Mouse (Mus musculus) myocyte (in vitro differentiated cells): ENCODE data around the gene Kif28. TPM values are rescaled to one million over a fixed set of nuclear protein-coding genes. Genes with fewer than 3 reads are reported as not detected.
"Not testable (repeated sequence)": the region's sequence is repeated elsewhere in the genome, so short reads cannot be mapped to it uniquely, and the experiment has no call there.

Experiments used
- H3K27me3 ChIP-seq: one replicate; pipeline ENCODE4 v1.6.1; 2011; ENCODE audit not compliant: control insufficient read depth, insufficient read depth, insufficient read length
- H3K36me3 ChIP-seq: one replicate; pipeline ENCODE4 v1.6.1; 2011; ENCODE audit not compliant: control insufficient read depth, insufficient read depth
- H3K4me2 ChIP-seq: one replicate; pipeline ENCODE4 v1.6.1; 2011; ENCODE audit warnings: low read depth, control low read depth
- H3K4me3 ChIP-seq: one replicate; pipeline ENCODE4 v1.5.1; 2011; ENCODE audit warnings: mild to moderate bottlenecking, control low read depth, moderate library complexity
- H3K79me2 ChIP-seq: one replicate; pipeline ENCODE4 v1.6.1; 2011; ENCODE audit not compliant: control insufficient read depth, insufficient read depth
- H3ac ChIP-seq: one replicate; pipeline ENCODE4 v1.6.1; 2011; ENCODE audit not compliant: control insufficient read depth, insufficient read length
- CEBPB ChIP-seq: IDR thresholded peaks from 2 replicates; pipeline ENCODE4 v1.6.1; 2011; ENCODE audit warnings: mild to moderate bottlenecking, moderate library complexity; ENCODE audit not compliant: poor library complexity, insufficient read depth, severe bottlenecking
- E2F4 ChIP-seq: IDR thresholded peaks from one replicate; pipeline ENCODE4 v1.6.1; 2011; ENCODE audit warnings: mild to moderate bottlenecking, control low read depth, moderate library complexity; ENCODE audit not compliant: insufficient read depth
- MAX ChIP-seq: IDR thresholded peaks from one replicate; pipeline ENCODE4 v1.6.1; 2011; ENCODE audit warnings: low read depth, mild to moderate bottlenecking, control low read depth
- MYOD1 ChIP-seq, 3 experiments: IDR thresholded peaks; one replicate each; pipeline ENCODE4 v1.6.1; 2011; ENCODE audit warnings: control low read depth in 2 of 3, low read depth in 2 of 3, mild to moderate bottlenecking in 2 of 3, moderate library complexity in 1 of 3; ENCODE audit not compliant: insufficient read length in 2 of 3, control insufficient read depth in 1 of 3
- MYOG ChIP-seq, 3 experiments: IDR thresholded peaks; one replicate each; pipeline ENCODE4 v1.6.1; 2011; ENCODE audit warnings: control low read depth in 2 of 3, low read depth in 2 of 3, mild to moderate bottlenecking in 2 of 3; ENCODE audit not compliant: insufficient read length in 2 of 3, control insufficient read depth in 1 of 3, insufficient read depth in 1 of 3
- POLR2A ChIP-seq: IDR thresholded peaks from one replicate; pipeline ENCODE4 v1.6.1; 2011; ENCODE audit warnings: low read depth, mild to moderate bottlenecking, control low read depth, moderate library complexity; ENCODE audit not compliant: insufficient read length
- POLR2AphosphoS2 ChIP-seq: IDR thresholded peaks from one replicate; pipeline ENCODE4 v1.6.1; 2011; ENCODE audit warnings: low read depth, control low read depth; ENCODE audit not compliant: insufficient read length
- REST ChIP-seq: IDR thresholded peaks from one replicate; pipeline ENCODE4 v1.6.1; 2011; ENCODE audit warnings: mild to moderate bottlenecking, control low read depth, moderate library complexity; ENCODE audit not compliant: insufficient read depth, insufficient read length
- SRF ChIP-seq: IDR thresholded peaks from one replicate; pipeline ENCODE4 v1.6.1; 2011; ENCODE audit warnings: low read depth; ENCODE audit not compliant: control insufficient read depth, insufficient read length
- TCF12 ChIP-seq: IDR thresholded peaks from one replicate; pipeline ENCODE4 v1.6.1; 2011; ENCODE audit warnings: mild to moderate bottlenecking, control low read depth; ENCODE audit not compliant: poor library complexity, insufficient read depth, severe bottlenecking
- TCF3 ChIP-seq: IDR thresholded peaks from one replicate; pipeline ENCODE4 v1.6.1; 2011; ENCODE audit warnings: low read depth, control low read depth; ENCODE audit not compliant: insufficient read length
- USF1 ChIP-seq: IDR thresholded peaks from one replicate; pipeline ENCODE4 v1.6.1; 2011; ENCODE audit warnings: low read depth, mild to moderate bottlenecking, control low read depth, moderate library complexity
- polyA plus RNA-seq: library from polyadenylated mRNA; unstranded; fragments of >200 nt; fragmentation: generic; extraction: Trizol; gene quantifications from one replicate; pipeline ENCODE4 v1.2.1, GENCODE M21; 2012; ENCODE audit warnings: missing spikeins

The Kif28 gene
- polyA plus RNA-seq, 1 experiment = 0.06 TPM

GRCm38 (mm10) chr1:179731391-179731790, 13.7 kb downstream of the Kif28 start:
- Histone ChIP-seq H3K36me3 (no peaks in the 10 kb centered on the region), H3K4me3 (no peak overlapping the region), H3K4me2 (no peak overlapping the region), H3K79me2 (no peaks in the 10 kb centered on the region), H3K27me3 (peaks cover 20% of the 10 kb centered on the region), H3ac (no peak overlapping the region)
- TF ChIP-seq TCF3 (no peak), E2F4 (no peak), MAX (no peak), REST (no peak), MYOD1 (IDR thresholded peaks at IDR 0.05; ENCODE audit: control insufficient read depth in 1 of 3, insufficient read length in 2 of 3, low read depth in 2 of 3) (no peak), CEBPB (no peak), TCF12 (no peak), SRF (no peak)

DNA sequence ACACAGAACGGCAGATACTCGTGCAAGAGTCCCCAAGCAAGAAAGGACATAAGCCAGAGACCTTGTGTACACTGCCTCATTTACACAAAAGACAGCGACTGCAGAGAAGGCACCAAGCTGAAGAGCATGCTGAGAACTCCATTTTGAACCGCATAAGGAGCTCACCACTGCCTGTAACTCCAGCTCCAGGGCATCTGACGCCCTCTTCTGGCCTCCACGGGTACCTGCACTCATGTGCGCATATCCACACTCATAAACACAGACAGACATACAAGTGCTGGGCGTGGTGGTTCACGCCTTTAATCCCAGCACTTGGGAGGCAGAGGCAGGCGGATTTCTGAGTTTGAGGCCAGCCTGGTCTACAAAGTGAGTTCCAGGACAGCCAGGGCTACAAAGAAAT, 16.4 kb downstream of the Kif28 start:
- Histone ChIP-seq H3K79me2 (no peaks in the 10 kb centered on the region), H3K4me2 (no peak overlapping the region), H3K27me3 (peaks cover 20% of the 10 kb centered on the region), H3K4me3 (no peak overlapping the region), H3ac (no peak overlapping the region), H3K36me3 (no peaks in the 10 kb centered on the region)
- no peak for TF ChIP-seq USF1
- TF ChIP-seq CEBPB = no peak
- TF ChIP-seq MAX = no peak
- TF ChIP-seq REST = no peak
- no peak for TF ChIP-seq POLR2A
- TF ChIP-seq MYOD1 (IDR thresholded peaks at IDR 0.05; ENCODE audit: control insufficient read depth in 1 of 3, insufficient read length in 2 of 3, low read depth in 2 of 3) = no peak
- no peak for TF ChIP-seq TCF3
- TF ChIP-seq POLR2AphosphoS2 = no peak
- no peak for TF ChIP-seq SRF
- no peak for TF ChIP-seq E2F4

- TF ChIP-seq USF1 (no peak), CEBPB (no peak), POLR2AphosphoS2 (no peak), MYOG (IDR thresholded peaks at IDR 0.05; ENCODE audit: control insufficient read depth in 1 of 3, insufficient read depth in 1 of 3, insufficient read length in 2 of 3, low read depth in 2 of 3) (no peak), POLR2A (no peak), SRF (no peak), MAX (no peak), TCF3 (no peak), TCF12 (no peak), REST (no peak), E2F4 (no peak), MYOD1 (IDR thresholded peaks at IDR 0.05; ENCODE audit: control insufficient read depth in 1 of 3, insufficient read length in 2 of 3, low read depth in 2 of 3) (no peak)
- H3K4me3 ChIP-seq = no peak overlapping the region
- H3K4me2 ChIP-seq = no peak overlapping the region
- H3K79me2 ChIP-seq = no peaks in the 10 kb centered on the region
- no peak overlapping the region for H3ac ChIP-seq
- H3K36me3 ChIP-seq = no peaks in the 10 kb centered on the region
- peaks cover 5% of the 10 kb centered on the region for H3K27me3 ChIP-seq
Observed at GRCm38 (mm10) chr1:179722811-179723469, 22.1 kb downstream of the Kif28 start.

DNA sequence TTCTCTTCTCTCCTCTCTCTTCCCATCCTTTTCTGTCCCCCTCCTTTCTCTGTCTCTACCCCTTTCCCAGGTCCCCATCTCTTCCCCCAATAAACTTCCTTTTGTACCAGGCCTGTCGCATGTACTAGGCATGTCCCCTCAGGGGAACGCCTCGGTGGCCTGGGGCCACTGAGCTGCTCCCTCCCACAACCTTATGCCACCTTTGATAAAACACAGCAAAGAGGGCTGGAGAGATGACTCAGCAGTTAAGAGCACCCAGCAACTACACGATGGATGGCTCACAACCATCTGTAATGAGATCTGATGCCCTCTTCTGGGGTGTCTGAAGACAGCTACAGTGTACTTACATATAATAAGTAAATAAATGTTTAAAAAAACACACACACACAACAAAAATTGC, 29.3 kb downstream of the Kif28 start:
- no peak overlapping the region for H3K4me3 ChIP-seq
- H3K27me3 ChIP-seq = no peaks in the 10 kb centered on the region
- no peaks in the 10 kb centered on the region for H3K79me2 ChIP-seq
- no peak for TF ChIP-seq E2F4
- H3K4me2 ChIP-seq = no peak overlapping the region
- no peaks in the 10 kb centered on the region for H3K36me3 ChIP-seq
- no peak overlapping the region for H3ac ChIP-seq

DNA sequence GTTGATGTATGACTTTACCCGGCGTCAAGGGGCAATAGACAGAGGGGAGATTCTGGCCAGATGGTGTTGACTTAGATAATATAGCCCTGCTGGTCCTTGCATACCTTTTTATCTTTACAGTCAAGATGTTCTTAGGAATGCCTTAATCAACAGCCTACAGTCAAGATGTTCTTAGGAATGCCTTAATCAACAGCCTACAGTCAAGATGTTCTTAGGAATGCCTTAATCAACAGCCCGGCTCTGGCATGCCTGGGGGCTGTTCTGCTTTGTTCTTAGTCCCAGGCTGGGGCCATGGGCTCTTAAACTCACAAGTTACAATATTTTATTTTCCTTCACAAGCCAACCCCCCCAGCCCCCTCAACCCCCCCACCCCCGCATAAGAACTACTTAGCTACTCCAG, 29.8 kb downstream of the Kif28 start:
- not testable (repeated sequence) for H3ac ChIP-seq, H3K4me3 ChIP-seq, H3K79me2 ChIP-seq, H3K4me2 ChIP-seq, H3K36me3 ChIP-seq, H3K27me3 ChIP-seq

- no peaks in the 10 kb centered on the region for H3K79me2 ChIP-seq
- H3K36me3 ChIP-seq = no peaks in the 10 kb centered on the region
- no peak overlapping the region for H3K4me2 ChIP-seq
- TF ChIP-seq SRF = no peak
- TF ChIP-seq USF1 = no peak
- no peak for TF ChIP-seq MYOD1 (IDR thresholded peaks at IDR 0.05; ENCODE audit: control insufficient read depth in 1 of 3, insufficient read length in 2 of 3, low read depth in 2 of 3)
- TF ChIP-seq MYOG (IDR thresholded peaks at IDR 0.05; ENCODE audit: control insufficient read depth in 1 of 3, insufficient read depth in 1 of 3, insufficient read length in 2 of 3, low read depth in 2 of 3) = no peak
- TF ChIP-seq TCF3 = no peak
- TF ChIP-seq POLR2AphosphoS2 = no peak
- no peak for TF ChIP-seq POLR2A
- TF ChIP-seq CEBPB = no peak
- no peak for TF ChIP-seq E2F4
- no peak for TF ChIP-seq TCF12
- TF ChIP-seq MAX = no peak
- no peak for TF ChIP-seq REST
- H3ac ChIP-seq = no peak overlapping the region
- no peak overlapping the region for H3K4me3 ChIP-seq
- no peaks in the 10 kb centered on the region for H3K27me3 ChIP-seq
Observed at GRCm38 (mm10) chr1:179713367-179713766, 31.7 kb downstream of the Kif28 start.
